Mouse (Mus musculus): Measurements from ENCODE around the gene Apex1. TPM values are rescaled to one million over a fixed set of nuclear protein-coding genes. Genes with fewer than 3 reads are reported as not detected.
"Not testable (repeated sequence)": the region's sequence is repeated elsewhere in the genome, so short reads cannot be mapped to it uniquely, and the experiment has no call there.

Apex1 gene
- polyA plus RNA-seq, 1 experiment from 2014 or later, result 70.5 TPM

- H3K27ac ChIP-seq (replicated peaks), result peak overlapping the region; percentile 93
- H3K4me1 ChIP-seq (replicated peaks), result peaks cover 21% of the 10 kb centered on the region
- ATAC-seq (ENCODE audit: insufficient read depth); H3K9me3 ChIP-seq (replicated peaks); H3K27me3 ChIP-seq: not testable (repeated sequence)
- peaks cover 29% of the 10 kb centered on the region for H3K36me3 ChIP-seq (replicated peaks)
- peak overlapping the region; percentile 68 for H3K9ac ChIP-seq
- peak overlapping the region; percentile 70 for H3K4me3 ChIP-seq (replicated peaks)
- H3K4me2 ChIP-seq, result peak overlapping the region; percentile 84
- 6% methylated on average over 3 of the region's 3 CpGs for WGBS (ENCODE audit: insufficient replicate concordance)
These were observed 20.8 kb downstream of the Apex1 start for GRCm38 (mm10) chr14:50945526-50945925.

- peak overlapping the region; percentile 71 for H3K4me2 ChIP-seq
- H3K4me3 ChIP-seq (replicated peaks), result no peak overlapping the region; the same call in 1 of the 2 replicates
- H3K9me3 ChIP-seq (replicated peaks), result no peaks in the 10 kb centered on the region
- no peak for ATAC-seq (ENCODE audit: insufficient read depth)
- H3K27me3 ChIP-seq, result no peaks in the 10 kb centered on the region
- H3K9ac ChIP-seq, result no peak overlapping the region
- peaks cover 34% of the 10 kb centered on the region for H3K4me1 ChIP-seq (replicated peaks)
- H3K27ac ChIP-seq (replicated peaks), result peak overlapping the region; percentile 90
- H3K36me3 ChIP-seq (replicated peaks), result peaks cover 29% of the 10 kb centered on the region
- WGBS (ENCODE audit: insufficient replicate concordance), result 63% methylated on average over 10 of the region's 10 CpGs
These were observed 30.7 kb downstream of the Apex1 start for GRCm38 (mm10) chr14:50955487-50955886.

- ATAC-seq (ENCODE audit: insufficient read depth), result peak; percentile 82
- H3K9ac ChIP-seq, result peak within 1 kb of the TSS; percentile 50
These were observed 31.3 kb downstream of the Apex1 start, which contains the start of gene Pnp2 for GRCm38 (mm10) chr14:50955942-50956508. Pnp2 (plus strand) TSS chr14:50955992.

GRCm38 (mm10) chr14:50956724-50957123, 32.0 kb downstream of the Apex1 start:
- peak overlapping the region; percentile 90 for H3K27ac ChIP-seq (replicated peaks)
- not testable (repeated sequence) for H3K27me3 ChIP-seq; H3K9me3 ChIP-seq (replicated peaks); ATAC-seq (ENCODE audit: insufficient read depth)
- peak overlapping the region; percentile 71 for H3K4me2 ChIP-seq
- peaks cover 19% of the 10 kb centered on the region for H3K36me3 ChIP-seq (replicated peaks)
- peak overlapping the region; percentile 50 for H3K9ac ChIP-seq
- WGBS (ENCODE audit: insufficient replicate concordance), result 76% methylated on average over 6 of the region's 6 CpGs
- H3K4me1 ChIP-seq (replicated peaks), result peaks cover 34% of the 10 kb centered on the region
- peak overlapping the region; percentile 57 for H3K4me3 ChIP-seq (replicated peaks)

More at GRCm38 (mm10) chr14:50955942-50956508, 31.3 kb downstream of the Apex1 start, which contains the start of gene Pnp2:
- not testable (repeated sequence) for H3K27me3 ChIP-seq; H3K9me3 ChIP-seq (replicated peaks)
- WGBS (ENCODE audit: insufficient replicate concordance), result 11% methylated on average over 19 of the region's 19 CpGs
- H3K4me2 ChIP-seq, result peak within 1 kb of the TSS; percentile 71
- peak within 1 kb of the TSS; percentile 90 for H3K27ac ChIP-seq (replicated peaks)
- peak within 1 kb of the TSS; percentile 57 for H3K4me3 ChIP-seq (replicated peaks)
- H3K36me3 ChIP-seq (replicated peaks), result peaks cover 26% of the 10 kb centered on the region
- H3K4me1 ChIP-seq (replicated peaks), result peaks cover 34% of the 10 kb centered on the region

DNA sequence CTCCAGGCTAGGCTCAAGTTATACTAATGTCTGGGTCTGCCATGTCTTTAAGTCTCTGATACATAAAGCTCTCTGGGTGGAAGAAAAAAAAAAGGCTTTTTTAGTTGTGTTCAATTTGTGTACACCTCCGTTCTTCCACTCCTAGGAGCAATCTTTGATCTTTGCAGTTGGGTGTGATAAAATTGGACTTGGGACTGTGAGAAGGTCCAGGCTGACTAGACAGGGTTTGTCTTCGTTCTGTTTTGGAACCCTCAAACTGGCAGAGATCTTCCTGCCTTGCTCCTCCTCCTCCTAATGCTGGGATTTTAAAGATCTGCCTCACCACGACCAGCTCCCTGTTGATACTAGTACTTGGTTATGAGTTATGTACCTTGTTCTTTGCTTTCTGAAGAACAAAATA, 32.4 kb downstream of the Apex1 start:
- WGBS (ENCODE audit: insufficient replicate concordance), result 15% methylated on average over 3 of the region's 3 CpGs
- ATAC-seq (ENCODE audit: insufficient read depth), result not testable (repeated sequence)

DNA sequence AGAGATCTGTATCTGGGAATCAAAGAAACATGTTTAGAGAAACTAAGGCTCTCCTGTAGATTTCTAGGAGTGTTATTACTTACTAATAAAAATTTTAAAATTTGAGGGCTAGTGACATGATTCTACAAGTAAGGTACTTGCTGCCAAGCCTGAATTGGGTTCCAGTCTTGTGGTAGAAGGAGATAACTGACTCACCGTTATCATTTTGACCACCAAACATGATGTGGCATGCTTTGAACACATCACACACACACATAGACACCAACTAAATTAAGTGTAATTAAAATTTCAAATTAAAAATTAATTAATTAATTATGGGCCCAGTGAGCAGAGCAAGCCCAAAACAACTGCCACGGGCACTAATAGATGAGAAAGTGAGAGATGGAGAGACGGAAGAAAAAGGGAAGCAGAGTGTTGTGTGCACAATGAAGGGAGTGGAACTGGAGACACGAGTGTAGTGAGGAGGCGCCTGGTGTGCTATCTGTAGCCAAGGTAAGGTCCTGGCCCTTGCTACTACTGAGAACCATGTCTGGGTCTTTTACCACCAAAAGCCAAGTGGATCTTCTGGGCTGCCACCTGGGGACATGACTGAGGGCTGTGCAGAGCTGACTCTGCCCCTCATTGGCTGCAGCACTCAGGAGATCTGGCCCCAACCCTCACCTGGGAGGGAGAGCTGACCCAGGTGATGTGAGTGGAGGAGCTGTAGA, 33.7 kb downstream of the Apex1 start:
- H3K9ac ChIP-seq; H3K27me3 ChIP-seq; H3K9me3 ChIP-seq (replicated peaks): not testable (repeated sequence)
- peak overlapping the region; percentile 10; the same call in 1 of the 2 replicates for H3K4me3 ChIP-seq (replicated peaks)
- H3K27ac ChIP-seq (replicated peaks), result peak overlapping the region; percentile 85
- whole genome bisulfite sequencing (ENCODE audit: insufficient replicate concordance), result 35% methylated on average over 5 of the region's 5 CpGs
- H3K4me1 ChIP-seq (replicated peaks), result peaks cover 34% of the 10 kb centered on the region
- H3K36me3 ChIP-seq (replicated peaks), result peaks cover 13% of the 10 kb centered on the region; the same call in 1 of the 2 replicates
- H3K4me2 ChIP-seq, result peak overlapping the region; percentile 57
- peak; percentile 70 for ATAC-seq (ENCODE audit: insufficient read depth)

More for the DNA sequence above, 32.4 kb downstream of the Apex1 start:
- peak overlapping the region; percentile 57 for H3K4me3 ChIP-seq (replicated peaks)
- H3K9me3 ChIP-seq (replicated peaks); H3K27me3 ChIP-seq: not testable (repeated sequence)
- peak overlapping the region; percentile 71 for H3K4me2 ChIP-seq
- peaks cover 34% of the 10 kb centered on the region for H3K4me1 ChIP-seq (replicated peaks)
- peaks cover 15% of the 10 kb centered on the region for H3K36me3 ChIP-seq (replicated peaks)
- H3K27ac ChIP-seq (replicated peaks), result peak overlapping the region; percentile 90
- peak overlapping the region; percentile 50; the same call in 1 of the 2 replicates for H3K9ac ChIP-seq

- H3K4me3 ChIP-seq (replicated peaks), result no peak overlapping the region
- no peaks in the 10 kb centered on the region for H3K9me3 ChIP-seq (replicated peaks)
- 68% methylated on average over 5 of the region's 5 CpGs for WGBS (ENCODE audit: insufficient replicate concordance)
- peaks cover 4% of the 10 kb centered on the region; the same call in 1 of the 2 replicates for H3K4me1 ChIP-seq (replicated peaks)
- H3K4me2 ChIP-seq, result no peak overlapping the region
- no peak overlapping the region for H3K27ac ChIP-seq (replicated peaks)
- H3K27me3 ChIP-seq, result no peaks in the 10 kb centered on the region
- ATAC-seq (ENCODE audit: insufficient read depth), result no peak
- H3K36me3 ChIP-seq (replicated peaks), result peaks cover 8% of the 10 kb centered on the region
- H3K9ac ChIP-seq, result no peak overlapping the region
These were observed 43.6 kb downstream of the Apex1 start for GRCm38 (mm10) chr14:50968216-50968980.

DNA sequence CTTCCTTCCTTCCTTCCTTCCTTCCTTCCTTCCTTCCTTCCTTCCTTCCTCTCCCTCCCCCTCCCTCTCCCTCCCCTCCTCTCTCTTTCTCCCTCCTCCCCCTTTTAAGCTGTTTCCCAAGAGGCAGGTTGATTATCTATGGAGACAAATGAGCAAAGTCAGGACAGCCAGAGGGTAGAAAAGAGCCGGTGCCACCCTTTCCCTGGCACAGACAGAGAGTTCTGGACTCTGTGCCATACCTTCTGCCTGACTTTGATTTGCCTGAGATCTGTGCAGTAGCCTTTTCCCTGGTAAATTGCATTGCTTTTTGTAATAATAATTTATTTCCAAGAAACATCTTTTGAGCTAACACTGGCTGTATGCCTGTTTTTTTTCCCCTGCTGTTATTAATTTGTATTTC, 44.3 kb downstream of the Apex1 start:
- H3K27me3 ChIP-seq, result no peaks in the 10 kb centered on the region
- peaks cover 8% of the 10 kb centered on the region for H3K36me3 ChIP-seq (replicated peaks)
- no peak for ATAC-seq (ENCODE audit: insufficient read depth)
- H3K4me3 ChIP-seq (replicated peaks), result no peak overlapping the region
- no peaks in the 10 kb centered on the region for H3K9me3 ChIP-seq (replicated peaks)
- H3K9ac ChIP-seq, result no peak overlapping the region
- 52% methylated on average over 1 of the region's 1 CpGs for WGBS (ENCODE audit: insufficient replicate concordance)
- no peak overlapping the region for H3K4me2 ChIP-seq
- H3K4me1 ChIP-seq (replicated peaks), result peaks cover 4% of the 10 kb centered on the region; the same call in 1 of the 2 replicates
- no peak overlapping the region for H3K27ac ChIP-seq (replicated peaks)

- Histone ChIP-seq H3K9me3 (replicated peaks) (no peaks in the 10 kb centered on the region), H3K27me3 (no peaks in the 10 kb centered on the region), H3K27ac (replicated peaks) (no peak overlapping the region), H3K9ac (no peak overlapping the region), H3K4me3 (replicated peaks) (no peak overlapping the region), H3K4me2 (peak overlapping the region; percentile 32; the same call in 1 of the 2 replicates), H3K36me3 (replicated peaks) (peaks cover under 1% of the 10 kb centered on the region), H3K4me1 (replicated peaks) (peaks cover 4% of the 10 kb centered on the region; the same call in 1 of the 2 replicates)
- 25% methylated on average over 12 of the region's 12 CpGs for WGBS (ENCODE audit: insufficient replicate concordance)
- ATAC-seq (ENCODE audit: insufficient read depth), result no peak
These were observed 45.1 kb downstream of the Apex1 start for GRCm38 (mm10) chr14:50969558-50970544.

GRCm38 (mm10) chr14:50970822-50971221, 46.1 kb downstream of the Apex1 start:
- H3K36me3 ChIP-seq (replicated peaks), result no peaks in the 10 kb centered on the region
- H3K9ac ChIP-seq, result no peak overlapping the region
- no peaks in the 10 kb centered on the region for H3K27me3 ChIP-seq
- ATAC-seq (ENCODE audit: insufficient read depth), result no peak
- H3K4me1 ChIP-seq (replicated peaks), result peaks cover 4% of the 10 kb centered on the region; the same call in 1 of the 2 replicates
- H3K4me3 ChIP-seq (replicated peaks), result no peak overlapping the region
- H3K27ac ChIP-seq (replicated peaks), result no peak overlapping the region
- 6% methylated on average over 1 of the region's 1 CpGs for WGBS (ENCODE audit: insufficient replicate concordance)
- H3K9me3 ChIP-seq (replicated peaks), result no peaks in the 10 kb centered on the region
- H3K4me2 ChIP-seq, result no peak overlapping the region

Data from liver, embryonic 15.5 days (tissue).